Mouse (Mus musculus) right cerebral cortex, postnatal 4 days (tissue): ENCODE measurements around the gene Ubb.

Source experiments
- DNase-seq: peaks from one replicate; pipeline ENCODE4 v3.0.0-alpha.2; 2022

Ubb gene

GRCm38 (mm10) chr11:62553186-62553585 is 2.2 kb downstream of the Ubb start:
- no peak for DNase-seq

GRCm38 (mm10) chr11:62553633-62554032 is 2.7 kb downstream of the Ubb start:
- no peak for DNase-seq

GRCm38 (mm10) chr11:62554163-62554855 is 3.3 kb downstream of the Ubb start:
- DNase-seq: no peak

GRCm38 (mm10) chr11:62554934-62555517 is 4.1 kb downstream of the Ubb start:
- DNase-seq: no peak

GRCm38 (mm10) chr11:62555896-62556412 is 5.0 kb downstream of the Ubb start:
- DNase-seq: no peak

- no peak for DNase-seq
These were observed 6.2 kb downstream of the Ubb start for GRCm38 (mm10) chr11:62557205-62557604.

GRCm38 (mm10) chr11:62558152-62558551 is 7.2 kb downstream of the Ubb start:
- no peak for DNase-seq

- DNase-seq: no peak
These were observed 8.1 kb downstream of the Ubb start for GRCm38 (mm10) chr11:62558961-62559646.

- peak; percentile 8 for DNase-seq
These were observed 9.6 kb downstream of the Ubb start for GRCm38 (mm10) chr11:62560463-62561016.

GRCm38 (mm10) chr11:62563590-62563989 is 12.6 kb downstream of the Ubb start:
- no peak for DNase-seq

GRCm38 (mm10) chr11:62565747-62566146 is 14.8 kb downstream of the Ubb start:
- DNase-seq: no peak

GRCm38 (mm10) chr11:62566211-62566610 is 15.2 kb downstream of the Ubb start:
- no peak for DNase-seq

GRCm38 (mm10) chr11:62568300-62568699 is 17.3 kb downstream of the Ubb start:
- DNase-seq: no peak

- no peak for DNase-seq
These were observed 23.2 kb downstream of the Ubb start, which contains the start of gene Trpv2 for GRCm38 (mm10) chr11:62573959-62574702. Trpv2 (plus strand) TSS chr11:62574486.

- no peak for DNase-seq
These were observed 23.7 kb downstream of the Ubb start for GRCm38 (mm10) chr11:62574703-62575085.

- DNase-seq: peak; percentile 92
These were observed 24.3 kb downstream of the Ubb start for GRCm38 (mm10) chr11:62575297-62575658.

GRCm38 (mm10) chr11:62575659-62576438 is 24.9 kb downstream of the Ubb start:
- peak; percentile 51 for DNase-seq

- DNase-seq: peak; percentile 21
These were observed 25.7 kb downstream of the Ubb start for GRCm38 (mm10) chr11:62576530-62577152.

- DNase-seq: no peak
These were observed 32.1 kb downstream of the Ubb start for GRCm38 (mm10) chr11:62583031-62583430.

GRCm38 (mm10) chr11:62584671-62585206 is 33.8 kb downstream of the Ubb start:
- no peak for DNase-seq

- no peak for DNase-seq
These were observed 36.1 kb downstream of the Ubb start for GRCm38 (mm10) chr11:62587034-62587433.
